Mouse (Mus musculus): Measurements from ENCODE around the gene Syt1. TPM values are rescaled to one million over a fixed set of nuclear protein-coding genes. Genes with fewer than 3 reads are reported as not detected.

Syt1 gene
- polyA plus RNA-seq, 1 experiment from 2014 or later: 5.5 TPM

GRCm38 (mm10) chr10:108451516-108451915, 559.3 kb downstream of the Syt1 start:
- no peak overlapping the region for H3K27ac ChIP-seq
- no peak for ATAC-seq (ENCODE audit: insufficient number of reproducible peaks, insufficient read depth, low FRiP score, low TSS enrichment)
- no peaks in the 10 kb centered on the region for H3K9me3 ChIP-seq
- H3K27me3 ChIP-seq: peaks cover 5% of the 10 kb centered on the region; the same call in 1 of the 2 replicates
- H3K36me3 ChIP-seq: no peaks in the 10 kb centered on the region
- H3K9ac ChIP-seq: no peak overlapping the region
- peaks cover 4% of the 10 kb centered on the region for H3K4me1 ChIP-seq
- 89% methylated on average over 8 of the region's 8 CpGs for WGBS
- no peak overlapping the region for H3K4me2 ChIP-seq (replicated peaks)
- no peak overlapping the region for H3K4me3 ChIP-seq

- H3K4me2 ChIP-seq (replicated peaks): no peak overlapping the region
- no peak overlapping the region for H3K4me3 ChIP-seq
- WGBS: 79% methylated on average over 4 of the region's 4 CpGs
- H3K4me1 ChIP-seq: peaks cover 5% of the 10 kb centered on the region
- no peaks in the 10 kb centered on the region for H3K9me3 ChIP-seq
- no peak overlapping the region for H3K27ac ChIP-seq
- no peak for ATAC-seq (ENCODE audit: insufficient number of reproducible peaks, insufficient read depth, low FRiP score, low TSS enrichment)
- no peaks in the 10 kb centered on the region for H3K36me3 ChIP-seq
- no peak overlapping the region for H3K9ac ChIP-seq
- peaks cover 5% of the 10 kb centered on the region; the same call in 1 of the 2 replicates for H3K27me3 ChIP-seq
Observed at GRCm38 (mm10) chr10:108450401-108450800, 560.4 kb downstream of the Syt1 start.

- 82% methylated on average over 11 of the region's 11 CpGs for WGBS
- Histone ChIP-seq H3K9me3 (no peaks in the 10 kb centered on the region), H3K4me2 (replicated peaks) (no peak overlapping the region), H3K4me1 (peaks cover 5% of the 10 kb centered on the region), H3K36me3 (no peaks in the 10 kb centered on the region), H3K27ac (no peak overlapping the region), H3K4me3 (no peak overlapping the region), H3K9ac (no peak overlapping the region), H3K27me3 (peaks cover 5% of the 10 kb centered on the region; the same call in 1 of the 2 replicates)
- no peak for ATAC-seq (ENCODE audit: insufficient number of reproducible peaks, insufficient read depth, low FRiP score, low TSS enrichment)
Observed at GRCm38 (mm10) chr10:108448421-108448820, 562.4 kb downstream of the Syt1 start.

All from embryonic facial prominence, embryonic 12.5 days (tissue).